ENCODE assay signal across 11 mouse cellular contexts in genomic region chr15:30457541-30458250, GRCm38 (mm10).
DNase-seq lines count a peak whose midpoint lies in the region; ATAC-seq and TF ChIP-seq lines count a peak whose summit lies in the region.
"Had no signal": no experiment of that assay in that cellular context is flagged by ENCODE, and none has a peak within 500 bp of the region (broad histone marks: within the 10 kb centered on the region; RNA-seq: fewer than 3 reads in every experiment).

No protein-coding gene starts in this region.

- peak overlapping the region; percentile 18; the same call in 1 of the 2 replicates for H3K4me2 ChIP-seq in embryonic facial prominence, embryonic 13.5 days
- peak overlapping the region; percentile 56 for H3K4me2 ChIP-seq in neural tube, embryonic 12.5 days (replicated peaks)

- peaks cover 6% of the 10 kb centered on the region for H3K4me1 ChIP-seq in embryonic facial prominence, embryonic 13.5 days
- H3K4me1 ChIP-seq in neural tube, embryonic 12.5 days, result peaks cover 12% of the 10 kb centered on the region
- H3K4me1 ChIP-seq: heart, embryonic 10.5 days had no signal

- no peak overlapping the region for H3K27ac ChIP-seq in embryonic facial prominence, embryonic 13.5 days
- H3K27ac ChIP-seq in neural tube, embryonic 12.5 days, result no peak overlapping the region
- no peak overlapping the region for H3K27ac ChIP-seq in gastrocnemius, adult 2 months
- H3K27ac ChIP-seq: heart, embryonic 10.5 days had no signal

- TF ChIP-seq CTCF in gastrocnemius, adult 2 months (IDR thresholded peaks at IDR 0.05), result no peak

- peak; percentile 25 to 51 for DNase-seq in cerebellum, postnatal 14 days
- DNase-seq in cerebellum, postnatal 36 days, result no peak
- DNase-seq in layer of hippocampus, adult 9-10 months (ENCODE audit: low spot score), result peak; percentile 20
- no peak for DNase-seq in gastrocnemius, adult 2 months
- no peak for DNase-seq in spleen, adult 12 weeks (ENCODE audit: low spot score)
- no peak for DNase-seq in gastrocnemius, postnatal 4 days (ENCODE audit: low spot score in 2 of 2)
- DNase-seq: kidney, adult 9 months had no signal

- no peak overlapping the region for H3K9ac ChIP-seq in embryonic facial prominence, embryonic 13.5 days
- H3K9ac ChIP-seq in neural tube, embryonic 12.5 days, result peak overlapping the region; percentile 29; the same call in 1 of the 2 replicates

- WGBS in embryonic facial prominence, embryonic 13.5 days, result 42% methylated on average over 12 of the region's 12 CpGs
- 23% methylated on average over 12 of the region's 12 CpGs for WGBS in neural tube, embryonic 12.5 days

- intact Hi-C loops in gastrocnemius, adult 2 months (cut with DNase I), result no loop called here

- ATAC-seq in embryonic facial prominence, embryonic 13.5 days (ENCODE audit: insufficient number of reproducible peaks, insufficient read depth, low FRiP score, low TSS enrichment, low read depth), result no peak
- peak; percentile 90 for ATAC-seq in neural tube, embryonic 12.5 days (ENCODE audit: low FRiP score, low read depth)
- ATAC-seq: Patski had no signal

- H3K36me3 ChIP-seq in embryonic facial prominence, embryonic 13.5 days, result no peaks in the 10 kb centered on the region
- no peaks in the 10 kb centered on the region for H3K36me3 ChIP-seq in neural tube, embryonic 12.5 days
- H3K36me3 ChIP-seq: heart, embryonic 10.5 days had no signal

- H3K27me3 ChIP-seq in embryonic facial prominence, embryonic 13.5 days, result no peaks in the 10 kb centered on the region
- H3K27me3 ChIP-seq in neural tube, embryonic 12.5 days (replicated peaks), result no peaks in the 10 kb centered on the region
- H3K27me3 ChIP-seq: Patski had no signal

- no peak overlapping the region for H3K4me3 ChIP-seq in embryonic facial prominence, embryonic 13.5 days
- peak overlapping the region; percentile 27 for H3K4me3 ChIP-seq in neural tube, embryonic 12.5 days
- H3K4me3 ChIP-seq in gastrocnemius, adult 2 months, result no peak overlapping the region
- H3K4me3 ChIP-seq: heart, embryonic 10.5 days had no signal

- no peaks in the 10 kb centered on the region for H3K9me3 ChIP-seq in embryonic facial prominence, embryonic 13.5 days
- H3K9me3 ChIP-seq in neural tube, embryonic 12.5 days, result no peaks in the 10 kb centered on the region
- H3K9me3 ChIP-seq: heart, embryonic 10.5 days had no signal

Comparison
In these comparisons a context has a peak if more than half of its experiments do, and no peak if none do; other contexts are left out.
1. DNase-seq: peak in cerebellum, postnatal 14 days (2 of 2) and layer of hippocampus, adult 9-10 months (single experiment); none in cerebellum, postnatal 36 days (0 of 2), gastrocnemius, adult 2 months (single experiment), spleen, adult 12 weeks (single experiment) and gastrocnemius, postnatal 4 days (0 of 2).